Mouse (Mus musculus): Measurements from ENCODE around the gene F8. TPM values are rescaled to one million over a fixed set of nuclear protein-coding genes. Genes with fewer than 3 reads are reported as not detected.

Gene F8
- polyA plus RNA-seq, 1 experiment from 2014 or later = 0.95 TPM

DNA sequence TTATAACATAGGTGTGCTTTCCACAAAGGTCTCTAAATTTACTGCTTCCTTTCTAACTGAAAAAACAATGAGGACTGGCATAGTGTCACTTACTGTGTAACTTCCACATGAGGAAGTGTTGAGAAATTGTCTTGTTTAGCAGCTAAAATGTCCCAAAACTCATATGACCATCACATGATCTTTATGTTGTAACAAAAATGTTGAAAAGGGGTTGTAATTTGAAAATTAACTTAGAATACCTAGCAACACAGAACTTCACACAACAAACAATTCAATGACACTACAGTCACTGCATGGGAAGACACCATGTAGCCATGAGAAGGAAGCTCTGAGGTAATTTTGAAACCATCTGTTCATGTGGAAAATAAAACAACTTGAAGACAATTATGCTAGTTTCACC lies 255.5 kb downstream of the F8 start:
- ATAC-seq (replicated peaks; ENCODE audit: extremely low read depth, insufficient read depth, low FRiP score) = no peak
- H3K4me3 ChIP-seq (ENCODE audit: low read length) = no peak overlapping the region
- no peaks in the 10 kb centered on the region for H3K4me1 ChIP-seq (ENCODE audit: control insufficient read depth, insufficient read depth, low read length)
- 0 out of 2 replicates have a peak, but pooled peaks cover 5% of the 10 kb centered on the region for H3K36me3 ChIP-seq (ENCODE audit: control insufficient read depth, insufficient read depth)
- H3K27me3 ChIP-seq (ENCODE audit: control insufficient read depth, insufficient read depth, low read length) = no peaks in the 10 kb centered on the region
- no peak overlapping the region for H3K27ac ChIP-seq (ENCODE audit: low read length)
- H3K4me2 ChIP-seq (ENCODE audit: low read depth, low read length) = no peak overlapping the region
- no peaks in the 10 kb centered on the region for H3K9me3 ChIP-seq (replicated peaks; ENCODE audit: control insufficient read depth, low read length)
- no peak overlapping the region for H3K9ac ChIP-seq (ENCODE audit: low read length)

DNA sequence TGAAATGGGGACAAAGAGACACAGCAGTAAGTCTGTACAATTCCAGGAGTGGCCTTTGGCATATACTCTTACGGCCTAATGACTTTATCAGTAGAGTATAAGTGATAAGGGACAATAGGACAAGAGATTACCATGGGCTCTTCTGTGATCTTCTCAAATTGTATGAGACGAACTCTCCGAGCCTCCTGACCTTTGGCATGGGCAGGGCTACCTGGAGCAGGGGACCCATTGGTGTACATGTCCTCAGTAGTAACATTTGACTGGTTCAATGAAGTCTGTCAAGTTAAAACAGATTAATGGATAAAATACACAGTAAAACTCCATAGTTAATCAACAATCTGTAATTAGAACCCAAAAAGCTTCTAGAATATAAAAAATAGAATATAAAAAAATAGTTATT lies 256.8 kb downstream of the F8 start:
- Histone ChIP-seq H3K9me3 (replicated peaks; ENCODE audit: control insufficient read depth, low read length) (no peaks in the 10 kb centered on the region), H3K4me3 (ENCODE audit: low read length) (no peak overlapping the region), H3K27me3 (ENCODE audit: control insufficient read depth, insufficient read depth, low read length) (no peaks in the 10 kb centered on the region), H3K9ac (ENCODE audit: low read length) (no peak overlapping the region), H3K36me3 (ENCODE audit: control insufficient read depth, insufficient read depth) (peaks cover 12% of the 10 kb centered on the region), H3K4me2 (ENCODE audit: low read depth, low read length) (no peak overlapping the region), H3K27ac (ENCODE audit: low read length) (no peak overlapping the region), H3K4me1 (ENCODE audit: control insufficient read depth, insufficient read depth, low read length) (no peaks in the 10 kb centered on the region)
- ATAC-seq (replicated peaks; ENCODE audit: extremely low read depth, insufficient read depth, low FRiP score) = no peak
- 75% methylated on average over 3 of the region's 3 CpGs for WGBS

Other genes with a start within 250 kb of the F8 start
- gene Smim9, start 218.8 kb downstream of the F8 start, polyA plus RNA-seq (2015; fragmentation: Nextera tagmentation; extraction: Ambion mirVana) = not detected in 2 replicates
- gene Fundc2, start 216 bp downstream of the F8 start, polyA plus RNA-seq (2015; fragmentation: Nextera tagmentation; extraction: Ambion mirVana) = 73.6 and 83.5 TPM in 2 replicates
- 18.2 and 22.0 TPM in 2 replicates for gene Cmc4, start 34.0 kb upstream of the F8 start, polyA plus RNA-seq (2015; fragmentation: Nextera tagmentation; extraction: Ambion mirVana)
- gene Mtcp1, start 34.0 kb upstream of the F8 start, polyA plus RNA-seq (2015; fragmentation: Nextera tagmentation; extraction: Ambion mirVana) = 6.4 and 7.3 TPM in 2 replicates
- 54.3 and 54.4 TPM in 2 replicates for gene Brcc3, start 34.0 kb upstream of the F8 start, polyA plus RNA-seq (2015; fragmentation: Nextera tagmentation; extraction: Ambion mirVana)
- 132 and 165 TPM in 2 replicates for gene Vbp1, start 131.7 kb upstream of the F8 start, polyA plus RNA-seq (2015; fragmentation: Nextera tagmentation; extraction: Ambion mirVana)
- 0.29 and 0.34 TPM in 2 replicates for gene Rab39b, start 195.6 kb upstream of the F8 start, polyA plus RNA-seq (2015; fragmentation: Nextera tagmentation; extraction: Ambion mirVana)